In the genomic region with DNA sequence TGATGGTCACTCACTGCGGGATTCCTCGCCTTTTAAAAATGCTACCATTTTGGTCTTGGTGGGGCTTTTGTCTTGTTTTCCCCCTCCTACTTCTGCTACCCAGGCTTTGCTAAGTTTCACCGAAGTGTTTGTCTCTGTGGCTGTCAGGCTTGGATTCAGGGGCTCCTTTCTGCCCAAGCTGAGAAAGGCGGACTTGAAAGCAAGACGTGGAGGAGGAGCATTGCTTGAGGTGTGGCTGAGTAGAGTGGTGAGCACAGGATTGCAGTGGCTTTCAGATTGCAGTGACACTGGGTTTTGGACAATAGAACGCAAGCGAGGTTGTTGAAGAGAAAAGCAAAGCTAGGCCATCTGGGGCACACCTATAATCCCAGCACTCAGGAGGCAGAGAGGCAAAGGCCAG, we compare ENCODE assay signal across 18 mouse cellular contexts.
"Had no signal": no experiment of that assay in that cellular context is flagged by ENCODE, and none has a peak within 500 bp of the region (broad histone marks: within the 10 kb centered on the region; RNA-seq: fewer than 3 reads in every experiment).

No protein-coding gene starts in this region.

- H3K4me1 ChIP-seq: midbrain, embryonic 12.5 days had no signal

- H3K9ac ChIP-seq: lung, embryonic 14.5 days; midbrain, embryonic 12.5 days; neural tube, embryonic 13.5 days; neural tube, embryonic 15.5 days had no signal

- H3K27ac ChIP-seq: midbrain, embryonic 12.5 days; neural tube, embryonic 13.5 days; neural tube, embryonic 15.5 days had no signal

- H3K9me3 ChIP-seq: midbrain, embryonic 12.5 days; neural tube, embryonic 13.5 days; neural tube, embryonic 15.5 days had no signal

- H3K4me3 ChIP-seq: midbrain, embryonic 12.5 days; myocyte; neural tube, embryonic 13.5 days; neural tube, embryonic 15.5 days had no signal

- DNase-seq: lung, adult 18-20 months; lung, embryonic 14.5 days; lung, postnatal 10 days; lung, postnatal 4 days; midbrain, embryonic 14.5 days; retina, postnatal 1 day; right cerebral cortex, adult 18-20 months; right cerebral cortex, postnatal 25 days; right cerebral cortex, postnatal 4 days; spleen, adult 18-20 months; thymus, adult 18-20 months; thymus, postnatal 25 days; thymus, postnatal 4 days had no signal

- H3K4me2 ChIP-seq: lung, embryonic 14.5 days; midbrain, embryonic 12.5 days; neural tube, embryonic 13.5 days; neural tube, embryonic 15.5 days had no signal

- H3K27me3 ChIP-seq: midbrain, embryonic 12.5 days; neural tube, embryonic 13.5 days; neural tube, embryonic 15.5 days had no signal

- ATAC-seq: midbrain, embryonic 16.5 days had no signal
